Comparison of ENCODE assay signal across 10 mouse cellular contexts in genomic region chr7:144425953-144426352, GRCm38 (mm10). TPM values are rescaled to one million over a fixed set of nuclear protein-coding genes. Genes with fewer than 3 reads are reported as not detected.
DNase-seq lines count a peak whose midpoint lies in the region; ATAC-seq and TF ChIP-seq lines count a peak whose summit lies in the region.
"Had no signal": no experiment of that assay in that cellular context is flagged by ENCODE, and none has a peak within 500 bp of the region (broad histone marks: within the 10 kb centered on the region; RNA-seq: fewer than 3 reads in every experiment).

No protein-coding gene starts in this region.

- H3K4me2 ChIP-seq in intestine, postnatal 0 days (replicated peaks; ENCODE audit: low read depth), result no peak overlapping the region
- H3K4me2 ChIP-seq in intestine, embryonic 16.5 days (ENCODE audit: low read depth, low read length), result no peak overlapping the region
- H3K4me2 ChIP-seq in midbrain, embryonic 11.5 days, result no peak overlapping the region
- H3K4me2 ChIP-seq: embryonic facial prominence, embryonic 13.5 days; limb, embryonic 12.5 days had no signal

- no peaks in the 10 kb centered on the region for H3K27me3 ChIP-seq in intestine, postnatal 0 days (replicated peaks; ENCODE audit: control insufficient read depth, insufficient read depth, low read length)
- no peaks in the 10 kb centered on the region for H3K27me3 ChIP-seq in intestine, embryonic 16.5 days (replicated peaks; ENCODE audit: control insufficient read depth, insufficient read depth, low read length)
- H3K27me3 ChIP-seq in midbrain, embryonic 11.5 days (ENCODE audit: control insufficient read depth, insufficient read depth, low read length), result no peaks in the 10 kb centered on the region
- H3K27me3 ChIP-seq: embryonic facial prominence, embryonic 13.5 days; limb, embryonic 12.5 days had no signal

- peak; percentile 23 to 40 for DNase-seq in CD8-positive naive resting alpha-beta T cell, adult 2 months (ENCODE audit: low read depth in 2 of 2, low spot score in 2 of 2)
- DNase-seq in adrenal gland, postnatal 4 days (ENCODE audit: low spot score in 2 of 2), result peak; percentile 27 to 41
- DNase-seq in kidney, postnatal 4 days, result peak; percentile 78 to 79
- DNase-seq in midbrain, embryonic 11.5 days (ENCODE audit: low spot score, missing footprints), result peak; percentile 96

- WGBS in intestine, postnatal 0 days, result 11% methylated on average over 8 of the region's 8 CpGs
- 8% methylated on average over 8 of the region's 8 CpGs for WGBS in intestine, embryonic 16.5 days
- 9% methylated on average over 8 of the region's 8 CpGs for WGBS in midbrain, embryonic 11.5 days

- no peak overlapping the region for H3K27ac ChIP-seq in intestine, postnatal 0 days (ENCODE audit: low read depth, low read length)
- H3K27ac ChIP-seq in intestine, embryonic 16.5 days (ENCODE audit: low read length), result no peak overlapping the region
- no peak overlapping the region for H3K27ac ChIP-seq in midbrain, embryonic 11.5 days (ENCODE audit: low read depth, low read length)
- H3K27ac ChIP-seq: embryonic facial prominence, embryonic 13.5 days; limb, embryonic 12.5 days had no signal

- ATAC-seq in intestine, postnatal 0 days, result no peak
- ATAC-seq in intestine, embryonic 16.5 days, result no peak
- ATAC-seq in erythroid progenitor cell, adult 5-6 weeks (replicated peaks; ENCODE audit: low FRiP score, poor library complexity, severe bottlenecking), result 0 out of 2 replicates have a peak, but pooled peaks have one; percentile 16
- ATAC-seq in midbrain, embryonic 11.5 days (ENCODE audit: low FRiP score), result no peak
- no peak for ATAC-seq in inflammation-experienced regulatory T-cells, adult 6 months

- H3K36me3 ChIP-seq in intestine, postnatal 0 days (ENCODE audit: control insufficient read depth, insufficient read depth), result no peaks in the 10 kb centered on the region
- H3K36me3 ChIP-seq in intestine, embryonic 16.5 days (ENCODE audit: control insufficient read depth, insufficient read depth, low read length), result no peaks in the 10 kb centered on the region
- H3K36me3 ChIP-seq in midbrain, embryonic 11.5 days (ENCODE audit: control insufficient read depth, insufficient read depth, low read length), result no peaks in the 10 kb centered on the region
- H3K36me3 ChIP-seq: embryonic facial prominence, embryonic 13.5 days; limb, embryonic 12.5 days had no signal

- no peaks in the 10 kb centered on the region for H3K4me1 ChIP-seq in intestine, postnatal 0 days (replicated peaks; ENCODE audit: control insufficient read depth, insufficient read depth, low read length)
- no peaks in the 10 kb centered on the region for H3K4me1 ChIP-seq in intestine, embryonic 16.5 days (ENCODE audit: control insufficient read depth, insufficient read depth, low read length)
- no peaks in the 10 kb centered on the region; the same call in 1 of the 2 replicates for H3K4me1 ChIP-seq in midbrain, embryonic 11.5 days (ENCODE audit: control insufficient read depth, insufficient read depth, low read length)
- H3K4me1 ChIP-seq: embryonic facial prominence, embryonic 13.5 days had no signal

- no peaks in the 10 kb centered on the region for H3K9me3 ChIP-seq in intestine, postnatal 0 days (ENCODE audit: control insufficient read depth)
- no peaks in the 10 kb centered on the region for H3K9me3 ChIP-seq in intestine, embryonic 16.5 days (ENCODE audit: control insufficient read depth, low read length)
- H3K9me3 ChIP-seq in midbrain, embryonic 11.5 days (ENCODE audit: control insufficient read depth, low read length), result no peaks in the 10 kb centered on the region
- H3K9me3 ChIP-seq: embryonic facial prominence, embryonic 13.5 days had no signal

- H3K9ac ChIP-seq in intestine, postnatal 0 days (ENCODE audit: low read depth, low read length), result no peak overlapping the region
- H3K9ac ChIP-seq in intestine, embryonic 16.5 days (ENCODE audit: low read depth, low read length), result no peak overlapping the region
- H3K9ac ChIP-seq in midbrain, embryonic 11.5 days (ENCODE audit: low read length), result no peak overlapping the region
- H3K9ac ChIP-seq: embryonic facial prominence, embryonic 13.5 days; limb, embryonic 12.5 days had no signal

- TF ChIP-seq CTCF in intestine, postnatal 0 days (IDR thresholded peaks at IDR 0.05; ENCODE audit: low read depth), result peak; percentile 96

- no peak overlapping the region for H3K4me3 ChIP-seq in intestine, postnatal 0 days (ENCODE audit: low read depth, low read length)
- H3K4me3 ChIP-seq in intestine, embryonic 16.5 days (ENCODE audit: low read length), result no peak overlapping the region
- H3K4me3 ChIP-seq in midbrain, embryonic 11.5 days (ENCODE audit: low read depth, low read length), result no peak overlapping the region
- H3K4me3 ChIP-seq: embryonic facial prominence, embryonic 13.5 days; limb, embryonic 12.5 days had no signal

RNA-seq across cellular contexts. Expression of gene Cttn, which starts 44.9 kb away (rescaled TPM):
- polyA plus RNA-seq in intestine, postnatal 0 days (2015; fragmentation: Nextera tagmentation; extraction: Ambion mirVana), result 123 and 146 TPM in 2 replicates
- polyA plus RNA-seq in intestine, embryonic 16.5 days (2015; fragmentation: Nextera tagmentation; extraction: Ambion mirVana), result 150 and 155 TPM in 2 replicates
- 100 to 1,000 TPM; 189 to 193 TPM for total RNA-seq in adrenal gland, postnatal 4 days (2021)
- 1.3 and 4.3 TPM in 2 replicates for total RNA-seq in erythroid progenitor cell, adult 5-6 weeks (2015; ENCODE audit: low replicate concordance)
- total RNA-seq in erythroid progenitor cell, adult 5-6 weeks (2017; ENCODE audit: low replicate concordance), result 4.1 and 6.9 TPM in 2 replicates
- 193 and 196 TPM in 2 replicates for polyA plus RNA-seq in midbrain, embryonic 11.5 days (2014; fragmentation: Nextera tagmentation; extraction: Ambion mirVana)
- 1 to 10 TPM; 2.3 to 5.5 (median 4.5) TPM for polyA plus RNA-seq in inflammation-experienced regulatory T-cells, adult 6 months (2017; shearing (Covaris generic))

Comparison
In these comparisons a context has a peak if more than half of its experiments do, and no peak if none do; other contexts are left out.
1. DNase-seq: peak in every context shown above with its lines; median percentile 96 in midbrain, embryonic 11.5 days; 78 in kidney, postnatal 4 days; 34 in adrenal gland, postnatal 4 days; 32 in CD8-positive naive resting alpha-beta T cell, adult 2 months.
2. RNA of gene Cttn, which starts 44.9 kb away (polyA plus RNA-seq): 193 to 196 TPM in midbrain, embryonic 11.5 days, 150 to 155 TPM in intestine, embryonic 16.5 days and 123 to 146 TPM in intestine, postnatal 0 days; 2.3 to 5.5 TPM in inflammation-experienced regulatory T-cells, adult 6 months; every median in the first group is over 10 times any median in the second.